Mouse (Mus musculus): Measurements from ENCODE around the gene Rsph3a.
"Not testable (repeated sequence)": the region's sequence is repeated elsewhere in the genome, so short reads cannot be mapped to it uniquely, and the experiment has no call there.

DNA sequence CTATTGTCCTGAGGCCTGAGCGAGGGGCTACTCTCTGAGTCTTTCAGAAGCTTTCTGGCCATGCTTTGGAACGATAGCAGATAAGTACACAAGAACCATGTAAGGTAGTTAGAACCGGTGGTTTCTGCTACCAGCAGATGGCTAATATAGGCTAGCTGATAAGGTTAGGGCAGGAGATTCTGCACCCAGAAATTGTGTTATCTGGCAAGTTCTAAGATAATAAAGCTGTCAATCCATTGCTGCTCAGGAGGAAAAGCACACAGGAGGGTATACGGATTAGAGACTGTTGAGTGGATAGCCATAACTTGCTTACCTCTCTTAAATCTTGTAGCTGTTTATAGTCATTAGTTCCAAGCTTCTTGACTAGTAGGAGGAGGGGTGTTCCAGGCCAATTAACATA, 17.9 kb downstream of the Rsph3a start:
- not testable (repeated sequence) for TF ChIP-seq CTCF (IDR thresholded peaks at IDR 0.05; ENCODE audit: low read depth); EP300 (optimal IDR thresholded peaks at IDR 0.05)

Measured in stomach, postnatal 0 days (tissue).